Mouse (Mus musculus): ENCODE measurements around the gene Eml1.

The Eml1 gene

GRCm38 (mm10) chr12:108373611-108374010 lies 2.9 kb downstream of the Eml1 start:
- in situ Hi-C loops (cut with MboI, MseI), result no loop called here

GRCm38 (mm10) chr12:108374689-108375088 lies 3.9 kb downstream of the Eml1 start:
- in situ Hi-C loops (cut with MboI, MseI), result no loop called here

GRCm38 (mm10) chr12:108378379-108379133 lies 7.8 kb downstream of the Eml1 start:
- in situ Hi-C loops (cut with MboI, MseI), result no loop called here

GRCm38 (mm10) chr12:108386476-108387232 lies 15.9 kb downstream of the Eml1 start:
- in situ Hi-C loops (cut with MboI, MseI), result no loop called here

GRCm38 (mm10) chr12:108389718-108390117 lies 19.0 kb downstream of the Eml1 start:
- in situ Hi-C loops (cut with MboI, MseI), result loop anchor here (5.0 kb wide), 1 partner anchor 82 kb away; the partner anchor contains the start of gene Hhipl1

DNA sequence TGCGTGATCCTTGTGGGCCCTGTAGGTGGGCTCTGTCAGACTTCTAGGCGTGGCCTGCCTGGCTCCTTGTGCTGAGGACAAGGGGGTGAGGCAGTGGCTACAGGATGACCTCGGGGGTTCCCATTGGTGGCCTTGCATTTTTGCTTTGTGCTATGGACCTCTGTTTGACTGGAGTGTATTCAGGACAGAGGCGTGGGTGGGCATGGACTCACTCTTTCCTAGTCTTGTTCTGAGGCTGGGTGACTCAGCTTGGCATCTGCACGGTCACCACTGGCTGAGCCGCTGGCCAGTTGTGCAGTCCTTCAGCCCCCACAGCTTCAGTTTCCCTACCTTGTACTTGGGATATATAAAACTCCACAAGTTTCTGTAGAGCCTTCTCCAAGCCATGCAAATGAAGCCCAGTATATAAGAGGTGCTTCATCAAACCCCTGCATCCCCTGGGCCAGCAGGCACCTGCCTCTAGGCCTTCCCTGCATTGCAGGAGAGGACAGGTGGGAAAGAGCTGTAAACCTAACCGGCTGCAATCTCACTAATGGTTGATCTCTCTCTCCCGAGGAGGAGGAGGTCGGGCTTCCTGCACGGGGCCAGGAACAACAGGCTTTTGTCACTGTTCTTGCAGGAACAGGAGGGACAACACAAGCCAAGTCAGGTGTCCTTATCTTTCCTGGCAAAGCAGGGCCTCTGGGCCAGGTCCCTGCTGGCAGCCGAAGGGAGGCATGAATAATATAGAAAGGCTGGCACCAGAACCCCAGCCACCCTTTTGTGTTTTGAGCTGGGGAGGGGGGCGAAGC lies 21.7 kb downstream of the Eml1 start:
- in situ Hi-C loops (cut with MboI, MseI), result loop anchor here (5.0 kb wide), 1 partner anchor 85 kb away; the partner anchor contains the start of gene Hhipl1

DNA sequence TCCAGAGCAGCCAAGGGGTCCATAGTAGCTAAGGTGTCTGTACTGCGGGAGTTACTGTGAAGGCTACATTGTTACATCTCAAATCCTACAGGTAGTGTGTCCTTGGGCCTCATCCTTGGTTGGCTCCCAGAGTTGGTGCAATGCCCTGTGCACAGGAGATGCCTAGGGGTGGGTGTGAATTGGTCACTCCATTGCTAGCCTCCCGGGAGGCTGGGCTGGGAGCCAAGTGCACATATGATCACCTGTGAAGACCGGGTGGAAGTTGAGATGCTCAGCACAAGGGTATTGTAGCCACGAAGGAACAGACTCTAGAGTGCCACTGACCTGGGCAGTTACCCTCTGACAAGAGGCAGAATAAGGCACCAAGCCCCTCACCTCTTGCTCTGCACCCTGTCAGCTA lies 22.3 kb downstream of the Eml1 start:
- in situ Hi-C loops (cut with MboI, MseI), result loop anchor here (5.0 kb wide), 1 partner anchor 86 kb away; the partner anchor contains the start of gene Hhipl1

- in situ Hi-C loops (cut with MboI, MseI), result loop anchor here (5.0 kb wide), 1 partner anchor 86 kb away; the partner anchor contains the start of gene Hhipl1
Measured at GRCm38 (mm10) chr12:108393637-108394036, 22.9 kb downstream of the Eml1 start.

- in situ Hi-C loops (cut with MboI, MseI), result loop anchor here (5.0 kb wide), 1 partner anchor 87 kb away; the partner anchor contains the start of gene Hhipl1
Measured at GRCm38 (mm10) chr12:108394534-108395284, 24.0 kb downstream of the Eml1 start.

DNA sequence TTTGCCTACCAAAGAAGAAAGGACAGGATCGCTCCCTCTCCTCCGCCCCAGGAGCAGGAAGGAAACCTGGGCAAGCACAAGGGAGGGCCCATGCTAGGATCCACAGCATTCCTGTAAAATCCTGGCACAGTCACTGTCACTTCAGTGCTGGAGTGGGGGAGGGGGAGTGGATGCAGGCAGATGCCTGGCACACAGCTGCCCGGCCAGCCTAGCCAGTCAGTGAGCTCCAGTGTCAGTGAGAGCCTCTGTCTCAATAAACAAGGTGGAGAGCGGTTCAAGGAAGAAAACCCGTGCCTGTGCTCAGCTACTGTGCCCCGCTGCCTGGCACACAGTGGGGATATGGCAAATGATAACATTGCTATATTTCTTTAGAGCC lies 24.5 kb downstream of the Eml1 start:
- in situ Hi-C loops (cut with MboI, MseI), result no loop called here

- in situ Hi-C loops (cut with MboI, MseI), result no loop called here
Measured at GRCm38 (mm10) chr12:108396081-108396947, 25.6 kb downstream of the Eml1 start.

- in situ Hi-C loops (cut with MboI, MseI), result no loop called here
Measured at GRCm38 (mm10) chr12:108398681-108399080, 27.9 kb downstream of the Eml1 start.

DNA sequence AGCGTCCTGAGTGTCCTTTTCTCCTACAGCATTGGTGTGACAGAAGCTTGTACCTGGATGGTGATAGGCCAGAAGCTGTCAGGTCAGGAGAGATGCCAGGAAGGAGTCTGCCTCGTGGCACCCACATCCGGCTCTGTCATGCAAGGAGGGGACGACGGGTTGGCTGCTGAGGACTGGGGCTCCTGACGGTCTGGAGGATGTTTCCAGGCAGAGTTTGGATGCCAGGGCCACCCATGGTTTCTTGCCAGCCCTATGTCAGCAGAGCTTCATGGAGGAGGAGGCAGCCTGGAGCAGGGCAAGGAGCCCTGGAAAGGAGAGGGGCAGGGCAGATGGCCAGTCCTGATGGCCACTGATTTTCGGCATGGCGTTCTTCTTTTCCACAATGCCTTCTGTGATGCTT lies 28.4 kb downstream of the Eml1 start:
- in situ Hi-C loops (cut with MboI, MseI), result no loop called here

- in situ Hi-C loops (cut with MboI, MseI), result no loop called here
Measured at GRCm38 (mm10) chr12:108400951-108401350, 30.2 kb downstream of the Eml1 start.

DNA sequence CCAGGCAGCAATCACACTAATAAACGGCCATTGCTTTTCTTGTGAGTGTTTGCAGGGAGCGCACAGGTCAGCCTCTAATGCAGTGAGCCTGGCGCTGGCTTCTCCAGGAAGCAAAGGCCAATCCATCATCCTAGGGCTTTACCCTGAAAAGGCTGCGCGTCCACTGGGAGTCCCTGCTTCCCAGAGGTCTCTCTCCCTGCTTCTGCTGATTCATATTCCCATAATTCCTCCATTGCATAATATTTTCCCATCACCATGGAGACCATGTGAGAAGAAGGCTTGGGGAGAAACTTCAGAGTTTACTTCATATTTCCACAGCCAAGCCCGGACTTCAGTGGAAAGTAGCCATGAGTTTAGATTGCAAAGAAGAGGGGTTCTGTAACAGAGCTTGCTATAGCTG lies 33.2 kb downstream of the Eml1 start:
- in situ Hi-C loops (cut with MboI, MseI), result no loop called here

- in situ Hi-C loops (cut with MboI, MseI), result no loop called here
Measured at GRCm38 (mm10) chr12:108409100-108409499, 38.3 kb downstream of the Eml1 start.

- in situ Hi-C loops (cut with MboI, MseI), result no loop called here
Measured at GRCm38 (mm10) chr12:108410416-108411208, 39.9 kb downstream of the Eml1 start.

- in situ Hi-C loops (cut with MboI, MseI), result no loop called here
Measured at GRCm38 (mm10) chr12:108414932-108415331, 44.2 kb downstream of the Eml1 start.

DNA sequence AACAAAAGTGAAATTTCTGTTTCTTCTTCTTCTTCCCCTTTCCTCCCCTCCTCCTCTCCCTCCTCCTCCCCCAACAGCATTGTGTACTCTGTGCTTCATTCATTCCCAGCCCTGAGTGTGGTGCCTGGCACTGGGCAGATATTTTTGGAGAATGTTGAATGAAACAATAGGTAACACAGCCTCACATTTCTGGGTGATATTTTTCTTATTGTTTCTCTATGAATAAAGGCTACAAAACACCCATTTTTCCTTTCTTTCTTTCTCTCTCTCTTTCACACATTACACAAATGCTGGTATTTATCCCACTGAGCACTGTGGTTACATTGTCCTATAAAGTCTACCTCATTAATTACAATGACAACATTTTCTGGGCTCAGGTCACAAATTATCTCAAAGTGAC lies 48.8 kb downstream of the Eml1 start:
- in situ Hi-C loops (cut with MboI, MseI), result no loop called here
